Mouse (Mus musculus) thymus, postnatal 36 days (tissue): ENCODE results near the gene Slc18b1.
"Not testable (repeated sequence)": the region's sequence is repeated elsewhere in the genome, so short reads cannot be mapped to it uniquely, and the experiment has no call there.

Experiments used
- DNase-seq, 2 experiments: peaks; one replicate each; pipeline ENCODE4 v3.0.0; 2022; ENCODE audit warnings: mixed read lengths in 2 of 2

Gene Slc18b1

DNA sequence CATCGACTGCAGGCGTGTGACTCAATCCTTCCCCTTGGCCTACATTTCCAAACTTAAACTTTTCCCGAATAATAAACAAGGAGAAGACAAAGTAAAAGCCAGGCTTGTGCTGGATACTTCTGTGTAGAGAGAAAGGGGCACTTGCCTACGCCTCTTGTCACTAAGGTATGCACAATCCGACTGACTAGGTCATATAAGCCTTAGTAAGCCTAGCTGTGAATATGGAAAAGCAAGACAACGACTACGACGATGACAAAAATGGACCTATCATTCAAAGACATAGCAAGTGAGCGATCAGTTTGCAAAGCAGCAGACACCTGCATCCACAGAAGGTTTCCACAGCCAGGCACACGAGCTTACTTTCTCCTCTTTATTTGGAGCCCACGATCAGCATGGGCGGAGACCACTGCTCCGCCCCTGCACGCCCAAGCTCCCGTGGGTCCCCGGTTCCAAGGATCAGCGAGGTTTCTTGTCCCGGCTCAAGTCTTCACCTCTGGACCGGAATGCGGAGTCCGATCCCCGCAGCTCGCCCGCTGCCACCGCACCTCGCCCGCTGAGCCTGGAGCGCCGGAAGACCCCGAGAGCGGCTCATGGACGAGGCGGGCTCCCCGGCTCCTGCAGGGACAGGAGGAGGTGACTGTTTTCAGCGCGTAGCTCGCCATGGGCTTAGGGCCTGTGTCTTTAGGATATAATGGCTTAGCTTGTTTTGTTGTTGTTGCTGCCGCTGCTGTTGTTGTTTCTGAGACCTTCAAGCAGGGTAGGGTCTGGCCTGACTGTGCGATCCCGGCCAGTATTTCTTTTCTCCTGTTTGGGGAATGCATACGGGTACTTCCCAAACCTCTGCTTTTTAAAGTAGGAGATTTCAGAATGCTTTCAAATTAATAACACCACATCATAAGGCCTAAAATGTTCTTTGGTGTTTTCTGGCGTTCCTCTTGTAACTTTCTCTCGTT lies at the start of gene Slc18b1:
Slc18b1 (plus strand) TSS at position 436 of the 953 bp plus-strand sequence.
- DNase-seq = no peak

DNA sequence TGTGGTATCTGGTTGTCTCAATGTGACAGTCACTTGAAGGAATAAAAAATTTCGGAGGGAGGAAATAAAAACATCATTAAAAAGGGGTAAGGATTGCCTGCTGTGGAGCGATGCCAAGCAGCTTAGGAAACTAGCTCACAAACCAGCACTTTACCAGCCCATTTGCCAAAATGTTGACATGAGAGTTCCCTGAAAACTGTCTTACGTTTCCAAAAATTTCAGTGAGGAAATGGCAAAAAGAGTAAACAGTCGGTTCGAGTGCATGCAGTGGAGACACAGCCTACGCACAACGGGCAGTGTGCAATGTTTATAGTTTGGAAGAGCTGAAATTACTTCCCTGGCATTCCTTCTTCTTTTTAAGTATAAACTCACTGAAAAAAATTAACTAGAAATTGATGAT lies 42.6 kb upstream of the Slc18b1 start:
- no peak for DNase-seq

DNA sequence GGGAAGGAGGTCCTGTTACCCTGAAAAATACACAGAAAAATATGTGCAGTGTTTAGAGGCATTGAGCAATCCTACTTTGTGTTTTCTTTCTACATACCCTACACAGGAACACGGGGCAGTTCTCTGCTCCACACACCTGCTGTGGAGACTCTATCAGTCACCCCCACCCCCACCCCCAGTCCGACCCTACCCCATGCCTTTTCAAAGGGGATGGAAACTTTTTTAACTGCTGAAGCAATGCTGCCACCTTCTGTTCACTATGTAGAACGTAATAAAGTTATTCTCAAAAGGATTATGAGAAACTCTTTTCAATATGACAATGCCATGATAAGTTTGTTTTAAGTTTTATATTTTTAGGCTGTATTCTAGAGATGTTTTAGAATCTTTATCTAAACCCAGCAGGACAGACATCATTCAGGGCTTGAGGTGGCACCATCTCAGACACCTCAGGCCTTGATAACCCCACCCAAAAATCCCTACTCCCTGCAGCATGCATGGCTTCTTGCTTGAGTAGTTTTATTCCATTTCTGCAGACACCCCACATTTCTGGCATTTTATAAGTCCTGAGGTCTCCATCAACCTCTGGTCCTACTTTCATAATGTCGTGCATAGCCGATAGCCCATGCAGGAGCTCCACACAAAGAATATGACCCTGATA lies 19.4 kb upstream of the Slc18b1 start:
- no peak for DNase-seq

DNA sequence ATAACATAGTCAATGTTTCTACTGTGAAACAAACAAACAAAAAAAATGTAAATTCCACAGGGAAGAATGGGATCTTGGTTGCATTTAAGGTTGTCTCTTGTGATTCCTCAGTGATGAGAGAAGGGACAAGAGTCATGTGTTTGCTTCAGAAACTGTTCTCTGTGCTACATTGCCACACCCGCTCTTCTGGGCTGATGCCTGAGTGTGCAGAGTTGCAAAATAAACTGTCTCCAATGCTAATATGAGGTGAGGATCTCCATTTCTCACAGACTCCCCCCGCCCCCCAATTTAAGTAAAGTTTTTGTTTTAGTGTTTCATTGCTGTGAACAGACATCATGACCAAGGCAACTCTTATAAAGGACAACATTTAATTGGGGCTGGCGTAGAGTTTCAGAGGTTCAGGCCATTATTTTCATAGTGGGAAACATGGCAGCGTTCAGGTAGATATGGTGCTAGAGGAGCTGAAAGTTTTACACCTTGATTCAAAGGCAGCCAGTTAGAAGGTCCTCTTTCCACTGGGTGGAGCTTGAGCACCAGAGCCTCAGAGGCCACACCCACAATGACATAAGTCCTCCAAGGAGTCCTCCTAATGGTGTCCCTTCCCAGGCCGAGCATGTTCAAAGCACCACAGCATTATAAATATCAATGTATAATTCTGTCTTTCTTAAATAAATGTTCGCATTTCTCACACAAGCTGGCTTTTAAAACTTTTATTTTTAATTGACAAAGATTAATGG lies 16.1 kb upstream of the Slc18b1 start:
- DNase-seq = no peak

DNA sequence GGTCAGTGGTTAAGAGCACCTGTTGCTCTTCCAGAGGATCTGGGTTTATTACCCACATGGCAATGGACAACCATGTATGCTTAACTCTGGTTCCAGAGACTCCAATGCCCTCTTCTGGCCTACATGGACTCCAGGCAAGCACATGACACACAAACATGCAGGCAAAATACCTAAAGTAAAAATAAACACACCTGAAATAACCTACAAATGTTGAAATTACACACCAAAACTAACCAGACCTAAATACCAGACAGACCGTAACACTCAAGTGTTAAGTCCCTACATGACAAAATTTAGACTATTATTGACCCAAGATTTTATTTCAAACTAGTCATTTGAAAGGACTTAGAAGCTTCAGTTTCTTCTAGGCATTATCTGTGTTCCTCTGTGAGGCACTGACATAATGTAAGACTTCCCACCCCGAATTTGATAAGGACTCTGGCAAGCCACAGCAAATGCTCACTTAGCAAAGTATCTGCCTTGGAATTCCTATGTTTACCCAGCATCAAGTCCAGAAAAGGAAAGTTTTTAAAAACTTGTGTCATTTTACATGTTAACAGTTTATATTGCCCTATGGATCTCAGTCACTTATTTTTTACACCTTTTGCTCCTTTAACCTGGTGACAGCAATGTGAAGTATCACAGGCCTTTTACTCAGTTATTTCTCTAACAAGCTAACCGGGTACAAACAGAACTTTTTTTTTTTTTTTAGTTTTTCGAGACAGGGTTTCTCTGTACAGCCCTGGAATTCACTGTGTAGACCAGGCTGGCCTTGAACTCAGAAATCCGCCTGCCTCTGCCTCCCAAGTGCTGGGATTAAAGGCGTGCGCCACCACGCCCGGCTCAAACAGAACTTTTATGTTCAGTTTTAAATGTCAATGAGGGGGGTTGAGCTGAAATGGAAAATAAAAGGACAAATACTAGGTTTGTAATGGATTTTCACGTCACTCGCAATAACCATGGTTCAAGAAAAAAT lies 14.7 kb upstream of the Slc18b1 start:
- DNase-seq = no peak

DNA sequence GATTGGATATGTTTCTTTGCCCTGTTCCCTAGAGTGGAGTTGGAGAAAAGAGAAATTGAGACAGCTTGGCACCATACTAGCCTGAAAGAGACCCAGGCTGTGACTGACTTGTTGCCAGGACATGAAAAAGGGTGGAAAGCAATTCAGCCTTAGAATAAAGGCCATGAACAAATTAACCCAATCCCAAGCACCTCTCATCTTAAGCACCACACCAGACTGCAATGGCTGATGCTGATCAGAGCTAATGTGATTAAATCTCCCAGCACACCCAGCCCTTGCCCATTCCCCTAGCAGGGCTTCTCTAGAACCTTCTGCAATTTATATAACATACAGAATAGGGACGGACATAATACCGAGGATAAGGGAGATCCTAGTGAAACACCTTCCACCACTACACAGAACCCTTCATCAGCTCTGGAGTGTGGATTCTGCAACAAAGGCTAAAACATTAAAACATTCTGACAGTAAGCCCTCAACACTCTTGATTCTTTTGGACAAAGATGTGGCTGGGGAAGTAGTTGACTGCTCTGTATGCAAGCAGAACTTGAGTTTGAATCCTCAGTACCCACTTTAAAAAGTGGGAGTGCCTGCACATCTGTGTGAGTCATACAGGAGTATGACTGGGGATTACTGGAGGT lies 13.8 kb upstream of the Slc18b1 start:
- DNase-seq = no peak

DNA sequence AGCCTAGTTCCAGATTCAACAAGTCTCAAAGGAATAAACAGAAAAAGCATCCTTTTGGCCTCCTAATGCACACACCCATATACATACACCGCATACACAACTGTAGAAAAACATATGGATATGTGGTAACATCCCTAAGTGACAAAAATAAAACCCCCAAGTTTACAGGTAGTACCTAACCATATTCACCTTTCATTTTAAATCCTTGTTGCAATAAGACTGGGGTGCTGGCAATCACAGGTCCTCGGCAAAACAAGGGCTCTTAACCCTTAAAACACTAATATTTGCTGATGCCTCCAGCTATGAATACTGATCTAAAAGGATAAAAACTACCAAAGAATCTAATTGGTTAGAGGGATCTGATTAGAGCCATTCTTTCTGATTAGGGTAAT lies 13.3 kb upstream of the Slc18b1 start:
- DNase-seq = no peak

DNA sequence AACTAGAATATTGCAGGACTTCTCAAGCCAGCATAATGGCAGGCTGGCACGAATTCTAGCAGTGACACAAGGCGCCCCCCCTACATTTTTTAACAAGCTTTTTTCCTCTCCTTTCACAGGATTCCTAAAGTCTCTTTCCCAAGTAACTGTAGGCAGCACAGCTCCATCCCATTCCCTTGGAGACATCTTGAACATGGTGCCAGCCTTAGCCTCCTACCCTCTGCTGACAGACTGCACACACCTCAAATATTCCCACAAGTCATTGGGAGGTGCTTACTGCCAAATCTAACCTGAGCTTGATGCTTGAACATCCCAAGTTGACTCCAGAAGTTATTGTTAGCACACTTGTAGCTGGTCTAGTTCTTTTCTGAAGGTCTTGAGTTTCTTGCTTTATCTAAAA lies 12.7 kb upstream of the Slc18b1 start:
- no peak for DNase-seq

DNA sequence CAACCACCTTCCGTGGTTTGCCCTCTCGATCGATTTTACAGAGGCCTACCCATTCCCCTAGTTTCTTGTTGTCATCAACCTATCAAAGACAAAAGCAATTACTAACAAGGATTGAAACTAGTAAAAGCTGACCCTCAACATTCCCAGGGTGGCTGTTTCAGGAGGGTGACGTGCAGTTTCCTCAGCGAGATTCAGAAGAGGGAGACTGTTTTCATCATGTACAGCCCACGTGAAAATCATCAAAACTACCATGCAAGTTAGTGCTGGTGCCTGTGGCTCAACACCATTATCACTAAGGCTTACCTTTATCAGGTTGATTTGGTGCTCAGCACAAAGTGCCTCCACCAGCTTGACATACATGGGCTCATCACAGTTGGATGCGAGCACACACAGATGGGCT lies 11.2 kb upstream of the Slc18b1 start:
- not testable (repeated sequence) for DNase-seq

DNA sequence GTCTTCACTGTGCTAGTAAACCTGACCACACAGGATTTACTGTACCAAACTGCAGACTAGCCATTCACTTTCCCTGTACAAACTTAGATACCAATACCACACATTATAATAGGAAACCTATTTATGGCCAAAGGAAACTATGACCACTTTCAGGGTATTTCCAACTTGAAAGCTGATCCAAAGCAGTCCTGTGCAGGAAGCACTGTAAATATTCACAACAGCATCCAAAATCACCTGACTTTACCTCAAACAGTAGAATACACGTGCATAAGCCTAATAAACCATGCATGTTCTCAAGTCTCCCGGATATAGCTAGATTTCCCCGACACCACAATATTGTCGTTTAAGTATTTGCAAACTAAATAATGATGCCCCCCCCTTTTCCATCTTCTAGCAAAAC lies 10.7 kb upstream of the Slc18b1 start:
- no peak for DNase-seq

DNA sequence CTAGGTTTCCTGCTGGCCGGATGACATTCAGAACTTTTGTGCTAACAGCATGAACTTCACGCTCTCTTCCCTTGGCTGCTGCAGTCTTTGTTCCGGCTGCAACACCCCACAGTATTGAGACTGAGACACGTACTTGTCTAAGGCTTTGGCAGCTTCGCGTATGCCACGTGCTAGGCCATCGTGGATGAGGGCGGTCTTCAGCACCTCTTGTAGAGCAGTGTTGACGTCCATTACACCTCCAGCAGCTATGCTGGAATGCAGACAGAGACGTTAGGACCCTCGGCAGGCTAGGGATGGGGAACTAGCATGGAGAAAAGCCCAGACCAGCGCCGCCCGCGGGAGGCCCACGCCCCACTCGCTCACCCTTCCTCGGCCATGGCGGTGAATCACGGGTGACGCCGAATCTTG lies 10.2 kb upstream of the Slc18b1 start:
- not testable (repeated sequence) for DNase-seq

DNA sequence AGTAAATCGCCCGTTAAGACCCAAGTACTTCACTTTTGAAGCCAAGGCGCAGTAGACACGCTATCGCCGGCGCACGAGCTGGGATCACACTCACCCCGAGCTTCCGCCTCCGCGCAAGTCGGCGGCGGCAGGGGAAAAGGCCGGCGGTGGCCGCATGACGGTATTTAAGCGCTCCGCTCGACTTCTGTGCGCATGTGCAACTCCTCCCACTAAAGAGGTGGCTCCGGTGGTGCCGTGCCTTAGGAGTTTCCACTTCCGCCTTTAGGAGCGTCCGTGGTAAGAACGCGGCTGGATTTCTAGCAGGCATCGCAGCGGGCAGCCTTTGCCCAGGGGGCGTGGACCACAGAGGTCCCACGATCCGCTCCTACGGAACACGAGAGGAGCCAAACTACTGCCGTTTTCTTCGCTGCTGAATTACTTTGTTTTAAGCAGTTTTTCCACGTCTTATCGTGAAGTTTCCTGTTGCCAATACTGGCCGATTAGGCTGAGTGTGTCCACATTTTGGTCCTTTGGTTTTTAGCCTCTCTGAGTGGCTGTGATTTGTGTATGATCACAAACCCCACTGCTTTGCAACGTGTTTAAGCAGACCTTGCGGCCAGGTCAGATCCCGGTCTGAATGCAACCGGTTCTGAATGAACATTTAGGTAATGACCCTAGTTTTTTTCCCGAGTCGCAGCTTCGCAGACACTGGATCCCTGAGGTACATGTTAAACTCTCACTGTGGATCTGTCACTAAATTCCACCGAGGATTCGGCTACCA lies 9.5 kb upstream of the Slc18b1 start, which contains the start of gene Rps12:
Rps12 (minus strand) TSS at position 214 of the 760 bp plus-strand sequence.
- peak; percentile 98 to 99 for DNase-seq

DNA sequence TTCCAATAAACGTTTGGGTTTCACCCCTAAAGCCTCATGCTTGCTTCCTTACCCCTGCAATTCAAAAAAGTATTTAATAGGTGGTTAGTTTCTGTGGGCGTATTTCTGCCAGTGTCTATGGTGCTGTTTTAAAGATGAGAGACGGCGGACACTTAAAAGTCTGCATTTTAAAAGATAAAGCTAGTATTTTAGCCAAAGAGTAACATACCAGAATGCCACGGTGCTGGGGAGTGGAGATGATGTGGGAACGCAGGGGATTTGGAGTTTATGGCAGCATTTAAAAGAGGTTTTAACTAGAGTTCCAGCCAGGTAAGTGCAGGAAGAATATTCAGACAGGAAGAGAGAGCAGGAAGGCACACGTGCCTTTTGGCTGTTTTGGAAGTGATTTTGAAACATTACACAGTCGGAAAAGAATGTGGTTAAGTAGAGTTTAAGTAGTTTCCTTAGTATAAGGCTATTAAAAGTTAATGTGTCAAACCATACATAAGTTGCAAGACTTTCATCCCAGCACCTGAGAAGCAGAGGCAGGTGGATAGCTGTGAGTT lies 8.7 kb upstream of the Slc18b1 start:
- no peak for DNase-seq

DNA sequence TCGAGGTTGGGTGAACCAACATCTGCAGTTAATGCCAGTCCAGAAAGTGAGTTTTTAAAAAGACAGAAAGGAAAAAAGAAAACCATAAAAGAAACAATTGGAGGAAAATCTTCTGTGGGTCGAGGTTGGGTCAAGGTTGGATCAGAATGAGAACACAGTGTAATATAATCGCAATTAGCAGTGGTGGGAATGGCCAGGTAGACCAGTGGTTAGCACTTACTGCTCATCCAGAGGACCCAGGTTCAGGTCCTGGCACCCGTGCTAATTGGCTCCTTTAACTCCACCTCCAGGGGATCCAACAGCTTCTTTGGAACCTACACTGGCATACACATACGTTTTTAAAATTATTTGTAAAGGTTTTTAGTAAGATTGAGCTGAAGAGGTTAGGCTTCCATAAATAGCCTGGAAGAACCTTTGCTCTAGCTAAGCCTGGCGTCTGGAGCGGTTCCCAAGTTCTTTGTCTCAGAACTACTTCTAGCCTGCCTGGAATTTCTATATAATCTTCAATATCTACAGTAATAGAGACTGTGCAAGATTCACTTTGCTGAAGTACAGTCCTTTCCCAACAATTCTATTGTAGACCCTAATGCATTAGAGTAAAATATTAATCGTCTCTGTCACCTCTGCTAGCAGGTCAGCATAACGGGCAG lies 790 bp upstream of the Slc18b1 start:
- DNase-seq = no peak

DNA sequence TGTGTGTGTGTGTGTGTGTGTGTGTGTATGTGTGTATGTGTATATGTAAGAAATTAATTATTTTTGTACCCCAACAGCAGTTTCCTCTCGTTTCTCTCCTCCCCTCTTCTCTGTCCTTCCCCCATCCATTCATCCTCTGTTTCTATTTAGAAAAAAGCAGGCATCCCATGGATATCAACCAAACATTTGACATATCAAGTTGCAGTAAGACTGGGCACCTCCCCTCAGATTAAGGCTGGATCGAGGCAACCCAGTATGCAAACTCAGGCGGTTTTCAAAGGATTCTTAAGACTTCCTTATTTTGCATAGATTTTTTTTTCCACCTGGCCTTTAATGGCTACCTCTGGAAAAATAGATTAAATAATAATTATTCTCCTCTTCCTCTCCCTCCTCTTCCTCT lies 820 bp downstream of the Slc18b1 start:
- no peak for DNase-seq

DNA sequence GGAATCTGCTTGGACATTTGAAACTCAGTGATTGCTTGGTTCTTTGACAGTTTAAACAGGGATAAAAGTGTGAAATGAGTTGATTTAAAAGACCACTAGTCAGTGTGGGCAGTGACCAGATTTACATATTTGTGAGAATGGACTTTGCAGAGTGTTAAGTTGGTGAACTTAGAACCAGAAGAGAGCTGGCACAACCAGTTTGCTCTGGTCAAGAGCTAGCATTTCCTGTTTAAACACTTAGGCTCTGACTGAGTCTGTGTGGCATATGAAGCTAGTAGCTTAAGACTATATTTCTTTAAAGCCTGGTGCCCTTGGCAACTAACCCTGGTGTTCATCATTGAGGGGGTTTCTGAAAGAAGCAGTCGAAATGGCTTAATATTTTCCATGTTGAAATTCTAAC lies 1.4 kb downstream of the Slc18b1 start:
- no peak for DNase-seq

DNA sequence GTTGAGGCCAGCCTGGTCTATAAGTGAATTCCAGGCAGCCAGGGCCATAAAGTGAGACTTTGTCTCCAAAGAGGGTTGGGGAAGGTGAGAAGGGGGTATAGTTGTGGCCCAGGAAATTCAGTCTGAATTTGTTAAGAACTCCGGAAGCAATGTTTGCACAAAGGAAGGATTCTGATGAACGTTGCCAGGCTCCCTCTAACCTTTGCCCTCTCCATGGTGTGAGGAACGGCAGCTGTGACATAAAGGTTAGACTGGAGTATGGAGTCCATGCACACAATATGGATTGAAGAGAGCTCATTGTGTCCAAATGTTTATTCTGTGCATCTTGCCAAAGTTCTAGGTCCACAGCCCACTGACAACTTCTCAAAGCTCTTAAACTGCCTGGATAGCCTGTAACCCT lies 3.1 kb downstream of the Slc18b1 start:
- DNase-seq = no peak

DNA sequence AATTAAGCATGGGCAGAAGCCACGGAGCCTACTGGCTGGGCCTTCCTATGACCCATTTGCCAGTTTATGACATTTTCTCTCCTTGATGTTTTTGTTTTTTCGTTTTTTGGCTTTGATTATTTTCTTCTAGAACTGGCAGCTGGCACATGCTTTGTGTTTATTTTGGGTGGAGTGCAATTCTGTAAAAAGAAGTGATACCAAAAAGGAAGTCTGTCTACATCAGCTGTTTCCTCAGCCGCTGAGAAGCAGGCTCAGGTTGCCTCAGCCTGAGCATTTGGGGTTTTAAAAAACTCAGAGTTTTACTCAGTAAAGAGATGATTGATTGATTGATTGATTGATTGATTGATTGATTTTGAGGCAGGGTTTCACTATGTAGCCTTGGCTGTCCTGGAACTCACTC lies 6.1 kb downstream of the Slc18b1 start:
- DNase-seq = no peak

DNA sequence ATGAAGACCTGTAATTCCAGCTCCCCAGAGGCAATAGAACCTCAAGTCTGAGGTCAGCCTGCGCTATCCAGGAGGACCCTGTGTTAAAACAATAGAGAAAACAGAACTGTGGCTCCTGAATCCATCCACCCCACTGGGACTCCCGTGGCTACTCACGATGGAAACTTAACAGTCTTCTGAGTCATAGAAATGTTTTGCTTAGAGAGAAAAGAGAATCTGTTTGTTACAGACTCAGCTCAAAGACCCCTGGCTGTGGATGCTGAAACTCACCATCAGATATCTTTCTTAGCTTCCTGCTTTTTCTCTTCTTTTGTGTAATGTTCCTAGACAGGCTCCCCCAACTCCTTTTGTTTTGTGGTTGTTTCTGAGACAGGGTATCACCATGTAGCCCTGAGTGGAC lies 7.9 kb downstream of the Slc18b1 start:
- no peak for DNase-seq

DNA sequence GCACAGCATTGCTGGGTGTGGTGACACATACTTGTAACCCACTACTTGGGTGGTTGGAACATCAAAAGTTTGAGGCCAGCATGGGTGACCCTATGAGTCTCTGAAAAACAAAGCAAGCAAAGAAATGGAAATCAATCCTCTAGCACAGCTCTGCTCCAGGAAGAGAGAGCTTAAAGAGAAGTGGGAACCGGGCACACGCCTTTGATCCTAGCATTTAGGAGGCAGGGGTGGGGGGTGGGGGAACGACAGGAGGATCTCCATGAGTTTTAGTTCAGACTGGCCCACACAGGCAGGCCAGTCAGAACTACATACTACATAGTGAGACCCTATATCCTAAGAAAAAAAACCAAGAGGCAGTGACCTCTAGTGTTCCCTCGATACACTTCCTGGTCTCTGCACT lies 9.4 kb downstream of the Slc18b1 start:
- no peak for DNase-seq
